Mouse (Mus musculus) spleen, adult 2 months (tissue): ENCODE results near the gene Mrap. TPM values are rescaled to one million over a fixed set of nuclear protein-coding genes. Genes with fewer than 3 reads are reported as not detected.

Experiments used
- DNase-seq, 2 experiments: peaks; one replicate each; pipeline versions ENCODE4 v3.0.0 to v3.0.0-alpha.2; 2012 to 2021; ENCODE audit warnings: low spot score in 2 of 2, low read depth in 1 of 2
- H3K27ac ChIP-seq: fragments of 200-500 bp; 2 replicates; pipeline ENCODE4 v1.5.1; 2012; ENCODE audit warnings: low read length, inconsistent platforms; ENCODE audit not compliant: insufficient read depth
- H3K27me3 ChIP-seq: fragments of 200-500 bp; 2 replicates; pipeline ENCODE4 v1.6.1; 2012; ENCODE audit warnings: mild to moderate bottlenecking, moderate library complexity, low read length, inconsistent platforms; ENCODE audit not compliant: control insufficient read depth, insufficient read depth
- H3K36me3 ChIP-seq: fragments of 200-500 bp; 2 replicates; pipeline ENCODE4 v1.6.1; 2012; ENCODE audit warnings: mild to moderate bottlenecking, low read length, inconsistent platforms; ENCODE audit not compliant: control insufficient read depth, insufficient read depth
- H3K4me1 ChIP-seq: fragments of 200-500 bp; 2 replicates; pipeline ENCODE4 v1.6.1; 2011; ENCODE audit warnings: inconsistent platforms; ENCODE audit not compliant: control insufficient read depth, insufficient read depth, insufficient read length
- H3K4me3 ChIP-seq: fragments of 200-500 bp; 2 replicates; pipeline ENCODE4 v1.5.1; 2011; ENCODE audit warnings: mild to moderate bottlenecking, inconsistent platforms; ENCODE audit not compliant: insufficient read depth, insufficient read length; ENCODE audit errors: extremely low read depth
- CTCF ChIP-seq: fragments of 200-500 bp; IDR thresholded peaks from 2 replicates; pipeline ENCODE4 v1.5.1; 2011; ENCODE audit warnings: mild to moderate bottlenecking, inconsistent platforms; ENCODE audit not compliant: insufficient read depth, insufficient read length, insufficient replicate concordance; ENCODE audit errors: extremely low read depth
- POLR2A ChIP-seq: fragments of 200-500 bp; IDR thresholded peaks from 2 replicates; pipeline ENCODE4 v1.6.1; 2011; ENCODE audit warnings: low read depth, low read length, inconsistent platforms
- WGBS: fragments of 180-500 bp; shearing (Covaris S2); methylation state at CpG from one replicate; pipeline ENCODE4 v1.1.7; 2018; 5-methylcytosine and 5-hydroxymethylcytosine counted together
- polyA plus RNA-seq: library from polyadenylated mRNA; depleted of rRNA; stranded (reverse); fragments of >200 nt; gene quantifications from 2 replicates; pipeline ENCODE4 v1.2.3, GENCODE M21; 2012

The Mrap gene
- polyA plus RNA-seq, 1 experiment = 11.6 TPM

- Histone ChIP-seq H3K36me3 (peaks cover 32% of the 10 kb centered on the region), H3K4me3 (no peak overlapping the region), H3K4me1 (no peaks in the 10 kb centered on the region), H3K27me3 (no peaks in the 10 kb centered on the region), H3K27ac (no peak overlapping the region)
- 66% methylated on average over 3 of the region's 3 CpGs for WGBS
- DNase-seq = no peak
- TF ChIP-seq CTCF (no peak), POLR2A (no peak)
These were observed 21.3 kb downstream of the Mrap start for GRCm38 (mm10) chr16:90759335-90759734.

DNA sequence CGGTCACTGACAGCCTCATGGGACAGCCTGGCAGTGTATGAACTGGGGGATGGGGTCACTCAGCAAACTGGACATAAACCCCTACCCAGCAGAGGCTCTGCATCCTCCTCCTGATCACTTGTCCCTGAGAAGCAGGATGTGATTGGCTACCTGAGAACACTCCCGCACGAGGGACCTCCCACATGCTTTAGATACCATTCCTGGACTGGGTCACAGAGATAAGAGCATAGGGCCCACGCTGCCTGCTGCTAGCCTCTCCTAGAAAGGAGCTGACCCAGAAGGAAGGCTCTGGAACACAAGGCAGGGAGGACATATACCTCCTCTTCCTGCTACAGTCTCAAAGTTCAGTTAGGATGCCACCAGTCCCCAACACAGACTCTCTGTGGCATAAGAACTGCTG is 22.5 kb downstream of the Mrap start:
- Histone ChIP-seq H3K27me3 (no peaks in the 10 kb centered on the region), H3K27ac (no peak overlapping the region), H3K4me1 (no peaks in the 10 kb centered on the region), H3K36me3 (peaks cover 26% of the 10 kb centered on the region), H3K4me3 (no peak overlapping the region)
- TF ChIP-seq CTCF (no peak), POLR2A (no peak)
- 85% methylated on average over 4 of the region's 4 CpGs for WGBS
- no peak for DNase-seq

DNA sequence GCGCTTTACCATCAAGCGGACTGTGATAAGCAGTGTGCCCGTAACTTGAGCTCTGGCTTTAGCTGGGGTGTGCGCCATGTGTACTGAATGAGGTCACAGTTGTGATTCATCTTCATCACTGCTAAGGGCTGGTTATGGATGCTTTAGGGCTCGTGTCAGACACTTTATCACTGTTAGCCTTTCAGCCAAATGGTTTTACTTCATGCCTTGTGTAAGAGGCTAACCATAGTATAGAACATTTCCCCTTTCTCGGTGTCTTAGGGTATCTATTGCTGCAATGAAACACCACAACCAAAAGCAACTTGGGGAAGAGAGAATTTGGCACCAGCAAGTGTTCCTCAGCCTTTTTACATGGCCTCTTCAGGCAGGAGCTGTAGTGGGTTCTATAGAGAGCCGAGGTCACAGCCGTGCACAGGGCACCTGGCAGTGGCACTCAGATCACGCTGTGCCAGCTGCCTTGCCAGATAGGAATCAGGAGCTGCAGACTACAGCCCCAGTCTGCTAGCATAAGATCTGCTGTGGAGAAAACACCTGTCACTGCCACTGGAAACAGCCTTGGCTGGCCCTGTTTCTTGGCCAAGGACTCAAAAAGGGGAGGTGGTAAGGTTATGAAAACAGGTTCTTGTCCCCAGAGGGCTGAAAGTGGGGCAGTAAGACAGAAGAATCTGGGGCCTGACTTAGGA is 27.3 kb downstream of the Mrap start:
- no peak overlapping the region for H3K27ac ChIP-seq
- no peak for TF ChIP-seq CTCF
- no peak for TF ChIP-seq POLR2A
- H3K27me3 ChIP-seq = no peaks in the 10 kb centered on the region
- H3K36me3 ChIP-seq = peaks cover 44% of the 10 kb centered on the region
- WGBS = 85% methylated on average over 9 of the region's 9 CpGs
- no peak for DNase-seq
- H3K4me1 ChIP-seq = no peaks in the 10 kb centered on the region
- no peak overlapping the region for H3K4me3 ChIP-seq

DNA sequence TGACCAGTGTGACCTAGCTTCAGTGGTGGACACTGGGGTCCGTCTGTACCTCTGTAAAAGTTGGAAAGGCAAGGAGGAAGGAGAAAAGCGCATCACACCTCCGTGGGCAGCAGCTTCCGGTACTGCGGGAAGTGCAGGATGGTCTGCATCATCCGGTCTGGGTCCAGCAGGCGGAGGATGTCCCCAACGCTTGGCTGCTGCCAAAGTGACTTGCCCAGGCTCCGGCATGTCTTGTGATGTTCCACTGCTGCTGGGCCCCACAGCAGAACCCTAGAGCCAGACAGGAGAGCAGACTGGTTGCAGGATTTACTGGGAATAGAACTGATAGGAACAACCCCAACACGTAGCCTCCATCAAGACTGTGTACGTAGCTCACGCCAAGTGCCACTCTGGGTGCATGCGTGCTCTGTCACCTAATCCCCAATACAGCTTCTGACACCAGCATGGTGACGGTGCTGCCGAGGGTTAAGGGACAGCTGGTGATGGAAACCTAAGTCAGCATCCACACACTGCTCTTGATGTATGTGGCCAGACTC is 29.0 kb downstream of the Mrap start:
- no peak overlapping the region for H3K4me3 ChIP-seq
- WGBS = 96% methylated on average over 15 of the region's 15 CpGs
- TF ChIP-seq POLR2A = no peak
- TF ChIP-seq CTCF = no peak
- peaks cover 37% of the 10 kb centered on the region for H3K36me3 ChIP-seq
- H3K27me3 ChIP-seq = no peaks in the 10 kb centered on the region
- no peak overlapping the region for H3K27ac ChIP-seq
- no peak for DNase-seq
- H3K4me1 ChIP-seq = no peaks in the 10 kb centered on the region

DNA sequence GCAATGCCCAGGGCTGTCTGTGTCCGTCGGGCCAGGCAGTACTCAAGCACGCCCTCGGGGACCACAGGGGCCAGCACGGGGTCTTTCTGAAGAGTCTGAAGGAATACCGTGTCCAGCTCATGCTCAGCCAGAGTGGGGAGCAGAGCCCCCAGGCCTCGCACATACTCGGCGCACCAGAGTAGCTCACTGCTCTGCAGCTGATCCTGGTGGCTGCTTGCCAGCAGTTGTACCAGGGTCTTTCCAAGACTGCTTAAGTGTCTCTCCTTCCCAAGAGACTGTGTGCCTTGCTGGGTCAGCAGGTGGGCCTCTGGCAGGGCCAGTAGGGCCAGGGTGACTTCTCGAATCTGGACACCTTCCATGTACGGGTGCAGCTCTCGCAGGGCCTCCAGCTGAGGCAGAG is 36.2 kb downstream of the Mrap start:
- Histone ChIP-seq H3K27me3 (no peaks in the 10 kb centered on the region), H3K27ac (no peak overlapping the region), H3K36me3 (peaks cover 56% of the 10 kb centered on the region), H3K4me1 (no peaks in the 10 kb centered on the region), H3K4me3 (no peak overlapping the region)
- no peak for TF ChIP-seq POLR2A
- TF ChIP-seq CTCF = no peak
- whole genome bisulfite sequencing = 94% methylated on average over 12 of the region's 12 CpGs
- no peak for DNase-seq

- peaks cover 53% of the 10 kb centered on the region for H3K36me3 ChIP-seq
- WGBS = 96% methylated on average over 6 of the region's 6 CpGs
- TF ChIP-seq CTCF (no peak), POLR2A (no peak)
These were observed 36.6 kb downstream of the Mrap start for GRCm38 (mm10) chr16:90774646-90775045.

DNA sequence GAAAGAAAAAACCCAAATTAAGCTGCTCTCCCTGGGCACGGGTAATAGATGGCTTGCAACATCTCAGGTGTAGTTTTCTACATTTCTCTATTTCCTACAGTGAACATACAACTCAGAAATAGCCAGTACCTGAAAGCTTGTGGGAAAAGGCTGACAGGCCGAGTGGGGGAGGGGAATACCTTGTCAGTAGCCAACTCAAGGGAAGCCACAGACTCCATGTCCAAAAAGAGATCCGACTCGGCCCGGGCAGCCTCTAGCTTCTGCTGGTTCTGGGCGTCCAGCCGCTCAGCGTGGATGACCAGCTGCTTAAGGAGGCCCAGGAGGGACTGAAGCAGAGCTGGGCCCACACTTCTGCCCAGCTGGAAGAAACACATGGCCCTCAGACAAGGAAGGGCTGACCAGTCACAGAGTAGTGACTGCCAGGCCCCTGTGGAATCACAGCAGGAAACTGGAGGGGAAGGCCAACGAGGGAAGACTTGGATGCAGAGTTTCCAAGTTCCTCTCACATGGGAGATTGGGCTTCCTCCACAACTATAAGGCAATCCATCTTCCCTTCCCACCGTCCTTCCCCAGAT is 38.0 kb downstream of the Mrap start:
- peaks cover 57% of the 10 kb centered on the region for H3K36me3 ChIP-seq
- H3K27me3 ChIP-seq = no peaks in the 10 kb centered on the region
- no peak overlapping the region for H3K4me3 ChIP-seq

More at GRCm38 (mm10) chr16:90774646-90775045, 36.6 kb downstream of the Mrap start:
- no peak for DNase-seq
- Histone ChIP-seq H3K27ac (no peak overlapping the region), H3K4me1 (no peaks in the 10 kb centered on the region), H3K4me3 (no peak overlapping the region), H3K27me3 (no peaks in the 10 kb centered on the region)

More for the DNA sequence above, 38.0 kb downstream of the Mrap start:
- H3K4me1 ChIP-seq = no peaks in the 10 kb centered on the region
- H3K27ac ChIP-seq = no peak overlapping the region
- no peak for TF ChIP-seq POLR2A
- no peak for DNase-seq
- 89% methylated on average over 10 of the region's 10 CpGs for WGBS
